Mouse (Mus musculus) mammary gland, adult 2 months (tissue): ENCODE results near the gene Olfr652. TPM values are rescaled to one million over a fixed set of nuclear protein-coding genes. Genes with fewer than 3 reads are reported as not detected.

Experiments used
- polyA plus RNA-seq: library from polyadenylated mRNA; depleted of rRNA; stranded (reverse); fragments of >200 nt; gene quantifications from 2 replicates; pipeline ENCODE4 v1.2.3, GENCODE M21; 2012; ENCODE audit warnings: low replicate concordance; rRNA removed

The Olfr652 gene
- not detected in 2 replicates for polyA plus RNA-seq

DNA sequence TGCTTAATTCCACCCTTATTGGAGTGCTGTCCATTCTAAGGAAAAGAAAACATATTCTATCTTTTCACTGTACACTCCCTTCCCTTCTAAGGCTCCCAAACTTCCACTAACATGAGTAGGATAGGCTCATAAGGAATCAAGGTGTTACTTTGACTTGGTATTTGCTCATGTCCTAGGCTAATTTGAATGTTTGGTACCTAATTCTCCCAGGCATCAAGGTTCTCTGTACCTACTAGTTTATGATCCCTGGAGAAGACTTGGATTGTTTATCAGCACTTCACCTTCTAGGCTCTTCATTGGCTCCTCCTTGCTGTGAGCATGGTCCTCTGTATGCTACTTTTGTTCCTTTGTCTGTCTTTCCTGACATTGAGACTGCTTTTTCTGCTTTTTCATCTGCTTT is at the start of gene Olfr652:
Gene Olfr652, plus strand, starts transcription at position 301 of the 400 bp plus-strand sequence.

DNA sequence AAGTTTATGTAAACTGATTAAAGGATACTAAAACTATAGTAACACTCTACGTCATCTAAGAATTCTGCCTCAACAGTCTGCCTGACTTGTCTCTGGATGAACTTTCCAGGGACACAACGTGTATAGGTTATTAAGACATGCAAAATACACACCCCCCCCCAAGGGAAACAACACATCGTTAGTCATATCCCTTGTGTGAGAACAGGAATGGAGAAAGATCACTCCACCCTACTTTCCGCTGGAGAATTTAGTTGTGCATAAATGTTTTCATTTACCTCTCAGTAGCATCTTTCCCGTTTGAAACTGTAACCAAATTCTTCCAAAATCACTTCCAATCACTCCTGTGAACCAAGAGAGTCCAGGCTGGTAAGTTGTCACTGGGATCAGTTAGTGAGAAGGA is 10.9 kb upstream of the Olfr652 start, which contains the start of gene Olfr651:
Gene Olfr651, plus strand, starts transcription at position 301 of the 400 bp plus-strand sequence.

DNA sequence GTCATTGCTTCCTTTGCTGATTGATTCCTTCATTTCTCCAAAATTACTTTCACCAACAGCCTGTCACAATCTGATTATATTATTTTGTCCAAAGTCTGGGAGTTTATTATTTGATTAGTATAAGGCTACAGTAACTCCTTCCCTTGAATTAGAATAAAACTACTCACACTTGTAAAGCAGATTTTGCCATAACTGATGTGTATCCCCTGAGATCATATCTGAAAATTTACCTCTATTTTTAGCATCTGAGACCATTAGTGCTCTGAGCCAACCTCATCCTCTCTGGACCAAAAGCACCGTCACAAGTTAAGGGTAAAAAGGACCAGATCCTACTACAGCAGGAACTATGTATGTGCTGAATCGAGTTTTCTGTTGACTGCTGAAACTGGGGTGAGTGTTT is 16.3 kb downstream of the Olfr652 start, which contains the start of gene Olfr653:
Gene Olfr653, plus strand, starts transcription at position 301 of the 400 bp plus-strand sequence.

DNA sequence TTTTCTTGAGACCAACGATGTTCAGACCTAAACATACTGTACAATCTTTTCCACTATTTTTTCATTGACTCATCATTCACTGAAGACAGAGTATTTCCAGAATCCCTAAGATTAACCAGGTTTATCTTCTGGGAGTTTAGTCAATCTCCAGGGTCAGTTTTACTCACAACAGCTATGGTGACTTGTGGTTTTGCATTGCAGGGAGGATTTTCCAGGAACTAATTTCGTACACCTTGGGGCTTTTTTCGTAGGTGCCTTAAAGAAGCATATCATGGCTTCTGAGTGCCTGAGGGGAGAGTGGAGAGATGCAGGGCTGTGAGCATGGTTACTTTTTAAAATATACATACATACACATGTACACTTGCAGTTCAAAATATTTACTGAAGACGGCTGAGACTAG is 26.0 kb downstream of the Olfr652 start, which contains the start of gene Olfr654:
Gene Olfr654, plus strand, starts transcription at position 301 of the 400 bp plus-strand sequence.

DNA sequence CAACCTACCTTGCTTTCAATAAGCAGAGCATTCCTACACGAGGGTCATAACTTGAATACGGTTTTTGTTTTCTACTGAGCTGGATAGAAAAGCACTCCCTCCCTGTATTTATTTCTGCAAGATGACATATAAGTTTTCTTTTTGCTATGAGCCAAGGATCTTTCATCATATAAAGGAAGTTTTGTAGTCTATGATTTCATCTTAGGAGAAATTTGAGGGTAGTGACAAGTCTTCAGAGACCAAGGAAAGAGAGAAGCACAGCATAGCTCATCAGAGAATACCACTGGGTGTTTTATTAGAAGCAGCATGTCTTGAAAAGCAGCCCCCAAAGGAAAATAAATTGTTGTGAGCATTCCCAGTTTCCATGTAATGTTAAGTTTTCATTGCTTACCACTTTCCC is 41.0 kb downstream of the Olfr652 start, which contains the start of gene Olfr655:
Gene Olfr655, minus strand, starts transcription at position 101 of the 400 bp plus-strand sequence.

DNA sequence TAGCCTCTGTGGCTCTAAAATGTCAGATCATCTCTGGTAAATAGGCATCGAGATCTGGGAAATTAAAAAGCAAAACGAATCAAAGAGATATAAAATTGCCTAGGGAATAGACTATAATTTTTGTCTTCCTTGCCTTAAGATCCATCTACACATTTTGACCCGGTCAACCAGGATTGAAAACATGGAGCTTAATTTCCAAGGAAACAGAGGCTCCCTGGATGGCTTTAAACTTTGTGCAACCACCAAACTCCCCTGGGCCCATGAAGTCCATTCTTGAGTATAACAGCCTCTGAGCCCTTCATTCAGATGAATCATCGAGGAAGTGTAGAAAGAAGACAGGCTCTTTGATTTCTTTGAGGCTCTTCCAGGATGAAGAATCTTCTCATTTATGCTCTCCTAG is 53.0 kb downstream of the Olfr652 start, which contains the start of gene Olfr656:
Gene Olfr656, plus strand, starts transcription at position 301 of the 400 bp plus-strand sequence.

Other genes with a start within 250 kb of the Olfr652 start
- gene Trim12a, start 245.4 kb upstream of the Olfr652 start, polyA plus RNA-seq: 5.0 and 10.4 TPM in 2 replicates
- 3.1 and 4.1 TPM in 2 replicates for gene Trim34b, start 231.4 kb upstream of the Olfr652 start, polyA plus RNA-seq
- gene Trim12c, start 207.5 kb upstream of the Olfr652 start, polyA plus RNA-seq: 3.1 and 6.3 TPM in 2 replicates
- 0.74 and 1.5 TPM in 2 replicates for gene Trim30b, start 191.0 kb upstream of the Olfr652 start, polyA plus RNA-seq
- 0.27 and 0.29 TPM in 2 replicates for gene Trim30c, start 160.1 kb upstream of the Olfr652 start, polyA plus RNA-seq
- 5.6 and 13.5 TPM in 2 replicates for gene Trim30a, start 95.7 kb upstream of the Olfr652 start, polyA plus RNA-seq
- 2.2 and 8.1 TPM in 2 replicates for gene Trim30d, start 53.1 kb upstream of the Olfr652 start, polyA plus RNA-seq
- gene Olfr651, start 10.8 kb upstream of the Olfr652 start, polyA plus RNA-seq: not detected in 2 replicates
- not detected in 2 replicates for gene Olfr653, start 16.4 kb downstream of the Olfr652 start, polyA plus RNA-seq
- not detected in 2 replicates for gene Olfr654, start 26.1 kb downstream of the Olfr652 start, polyA plus RNA-seq
- gene Olfr655, start 40.9 kb downstream of the Olfr652 start, polyA plus RNA-seq: not detected in 2 replicates
- not detected in 2 replicates for gene Olfr656, start 53.1 kb downstream of the Olfr652 start, polyA plus RNA-seq
- gene Olfr657, start 63.9 kb downstream of the Olfr652 start, polyA plus RNA-seq: not detected in 2 replicates
- gene Olfr658, start 86.4 kb downstream of the Olfr652 start, polyA plus RNA-seq: not detected in 2 replicates
- not detected in 2 replicates for gene Olfr659, start 105.9 kb downstream of the Olfr652 start, polyA plus RNA-seq
- gene Olfr661, start 125.6 kb downstream of the Olfr652 start, polyA plus RNA-seq: not detected in 2 replicates
- gene Usp17le, start 216.6 kb downstream of the Olfr652 start, polyA plus RNA-seq: not detected in 2 replicates